ENCODE assay signal across 18 mouse cellular contexts in the genomic region with DNA sequence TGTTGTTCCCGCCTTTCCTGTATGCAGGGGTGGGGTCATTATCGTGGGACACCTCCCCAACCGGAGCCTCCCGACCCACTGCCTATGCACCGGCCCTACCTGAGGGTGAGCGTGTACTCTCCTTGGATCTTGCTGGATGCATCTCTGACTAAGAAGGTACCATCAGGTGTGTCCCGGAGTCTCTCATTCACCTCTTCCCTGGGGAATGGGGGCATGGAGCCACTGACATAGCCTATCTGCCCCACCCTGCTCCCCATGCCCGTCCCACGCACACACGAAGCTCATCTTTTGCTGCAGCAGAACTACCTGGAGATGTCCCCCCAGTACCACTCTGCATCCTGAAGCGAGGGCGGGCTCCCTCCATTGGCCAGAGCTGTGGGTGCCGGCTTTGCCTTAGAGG. TPM values are rescaled to one million over a fixed set of nuclear protein-coding genes. Genes with fewer than 3 reads are reported as not detected.
DNase-seq lines count a peak whose midpoint lies in the region; ATAC-seq and TF ChIP-seq lines count a peak whose summit lies in the region.
"Had no signal": no experiment of that assay in that cellular context is flagged by ENCODE, and none has a peak within 500 bp of the region (broad histone marks: within the 10 kb centered on the region; RNA-seq: fewer than 3 reads in every experiment).

No protein-coding gene starts in this region.

- 95% methylated on average over 13 of the region's 13 CpGs for WGBS in hindbrain, embryonic 16.5 days
- WGBS in hindbrain, embryonic 11.5 days = 97% methylated on average over 13 of the region's 13 CpGs
- 79% methylated on average over 13 of the region's 13 CpGs for WGBS in liver, embryonic 13.5 days (ENCODE audit: insufficient replicate concordance)
- 89% methylated on average over 13 of the region's 13 CpGs for WGBS in liver, postnatal 0 days (ENCODE audit: insufficient replicate concordance)

- peaks cover 41% of the 10 kb centered on the region for H3K36me3 ChIP-seq in hindbrain, embryonic 16.5 days (ENCODE audit: control insufficient read depth, insufficient read depth, low read length)
- peaks cover 7% of the 10 kb centered on the region; the same call in 1 of the 2 replicates for H3K36me3 ChIP-seq in hindbrain, embryonic 11.5 days (ENCODE audit: control insufficient read depth, insufficient read depth, low read length)
- peaks cover 64% of the 10 kb centered on the region for H3K36me3 ChIP-seq in liver, embryonic 13.5 days
- H3K36me3 ChIP-seq in liver, postnatal 0 days (replicated peaks; ENCODE audit: insufficient read depth, low read length) = peaks cover 26% of the 10 kb centered on the region

- no peaks in the 10 kb centered on the region for H3K27me3 ChIP-seq in hindbrain, embryonic 16.5 days (replicated peaks; ENCODE audit: control insufficient read depth, insufficient read depth, low read length)
- no peaks in the 10 kb centered on the region; the same call in 1 of the 2 replicates for H3K27me3 ChIP-seq in hindbrain, embryonic 11.5 days (ENCODE audit: control insufficient read depth, insufficient read depth, low read length)
- no peaks in the 10 kb centered on the region for H3K27me3 ChIP-seq in liver, embryonic 13.5 days
- no peaks in the 10 kb centered on the region for H3K27me3 ChIP-seq in liver, postnatal 0 days (ENCODE audit: insufficient read depth, low read length)
- H3K27me3 ChIP-seq: embryonic facial prominence, embryonic 12.5 days had no signal

- TF ChIP-seq EP300 in liver, postnatal 0 days (IDR thresholded peaks at IDR 0.05; ENCODE audit: low read depth) = no peak

- ATAC-seq in hindbrain, embryonic 16.5 days = no peak
- no peak for ATAC-seq in hindbrain, embryonic 11.5 days (ENCODE audit: low FRiP score)
- ATAC-seq in liver, embryonic 13.5 days (ENCODE audit: low read depth) = no peak
- no peak for ATAC-seq in liver, postnatal 0 days
- ATAC-seq: forebrain, embryonic 13.5 days; forebrain, embryonic 15.5 days; forebrain, postnatal 0 days had no signal

- no peaks in the 10 kb centered on the region for H3K9me3 ChIP-seq in hindbrain, embryonic 16.5 days (ENCODE audit: control insufficient read depth, low read length)
- no peaks in the 10 kb centered on the region for H3K9me3 ChIP-seq in hindbrain, embryonic 11.5 days (ENCODE audit: control insufficient read depth, low read length)
- H3K9me3 ChIP-seq in liver, embryonic 13.5 days (replicated peaks) = no peaks in the 10 kb centered on the region
- no peaks in the 10 kb centered on the region for H3K9me3 ChIP-seq in liver, postnatal 0 days (ENCODE audit: low read length)
- H3K9me3 ChIP-seq: embryonic facial prominence, embryonic 12.5 days; forebrain, embryonic 13.5 days; forebrain, embryonic 15.5 days had no signal

- H3K4me2 ChIP-seq in hindbrain, embryonic 16.5 days (ENCODE audit: low read length) = no peak overlapping the region
- no peak overlapping the region for H3K4me2 ChIP-seq in hindbrain, embryonic 11.5 days (replicated peaks; ENCODE audit: low read depth, low read length)
- no peak overlapping the region for H3K4me2 ChIP-seq in liver, embryonic 13.5 days
- no peak overlapping the region for H3K4me2 ChIP-seq in liver, postnatal 0 days (ENCODE audit: low read depth, low read length)
- H3K4me2 ChIP-seq: embryonic facial prominence, embryonic 12.5 days; forebrain, embryonic 13.5 days; forebrain, embryonic 15.5 days had no signal

- DNase-seq in cerebellum, adult 11-12 months = peak; percentile 56
- no peak for DNase-seq in cerebellum, postnatal 10 days
- no peak for DNase-seq in hindbrain, embryonic 11.5 days (ENCODE audit: low spot score)
- no peak for DNase-seq in liver, embryonic 13.5 days
- DNase-seq in liver, postnatal 0 days = no peak
- no peak for DNase-seq in right cerebral cortex, adult 18-20 months
- DNase-seq: adrenal gland, adult 8-10 months; adrenal gland, postnatal 25 days; cerebellum, adult 11 months; cerebellum, postnatal 14 days; cerebellum, postnatal 36 days; embryo, embryonic 11 days; forebrain, postnatal 0 days had no signal

- H3K4me3 ChIP-seq in hindbrain, embryonic 16.5 days (ENCODE audit: low read length) = no peak overlapping the region
- no peak overlapping the region for H3K4me3 ChIP-seq in hindbrain, embryonic 11.5 days (ENCODE audit: low read depth, low read length)
- H3K4me3 ChIP-seq in liver, embryonic 13.5 days (replicated peaks) = no peak overlapping the region
- H3K4me3 ChIP-seq in liver, postnatal 0 days (ENCODE audit: low read depth, low read length) = no peak overlapping the region
- H3K4me3 ChIP-seq: embryonic facial prominence, embryonic 12.5 days; forebrain, embryonic 13.5 days; forebrain, embryonic 15.5 days had no signal

- H3K4me1 ChIP-seq in hindbrain, embryonic 16.5 days (ENCODE audit: control insufficient read depth, insufficient read depth, low read depth, low read length) = peaks cover 42% of the 10 kb centered on the region
- H3K4me1 ChIP-seq in hindbrain, embryonic 11.5 days (replicated peaks; ENCODE audit: control insufficient read depth, insufficient read depth, low read length) = peaks cover 12% of the 10 kb centered on the region
- H3K4me1 ChIP-seq in liver, embryonic 13.5 days (replicated peaks) = peaks cover 87% of the 10 kb centered on the region
- peaks cover 50% of the 10 kb centered on the region for H3K4me1 ChIP-seq in liver, postnatal 0 days (ENCODE audit: insufficient read depth)

- H3K27ac ChIP-seq in hindbrain, embryonic 16.5 days (ENCODE audit: low read depth, low read length) = no peak overlapping the region
- H3K27ac ChIP-seq in hindbrain, embryonic 11.5 days (ENCODE audit: low read depth, low read length) = no peak overlapping the region
- H3K27ac ChIP-seq in liver, embryonic 13.5 days = peak overlapping the region; percentile 71; the same call in 1 of the 2 replicates
- no peak overlapping the region for H3K27ac ChIP-seq in liver, postnatal 0 days (ENCODE audit: low read depth)
- H3K27ac ChIP-seq: embryonic facial prominence, embryonic 12.5 days; forebrain, embryonic 13.5 days; forebrain, embryonic 15.5 days had no signal

- H3K9ac ChIP-seq in hindbrain, embryonic 16.5 days (ENCODE audit: low read depth, low read length) = 0 out of 2 replicates have a peak overlapping the region, but pooled peaks have one; percentile 9
- H3K9ac ChIP-seq in hindbrain, embryonic 11.5 days (ENCODE audit: low read depth, low read length) = no peak overlapping the region
- peak overlapping the region; percentile 57; the same call in 1 of the 2 replicates for H3K9ac ChIP-seq in liver, embryonic 13.5 days
- no peak overlapping the region for H3K9ac ChIP-seq in liver, postnatal 0 days (replicated peaks)
- H3K9ac ChIP-seq: embryonic facial prominence, embryonic 12.5 days; forebrain, embryonic 13.5 days; forebrain, embryonic 15.5 days; forebrain, postnatal 0 days had no signal

- TF ChIP-seq CTCF in liver, postnatal 0 days (IDR thresholded peaks at IDR 0.05; ENCODE audit: low read depth) = no peak

RNA-seq across cellular contexts. Expression of a gene that starts 5.8 kb away (rescaled TPM):
- polyA plus RNA-seq in hindbrain, embryonic 16.5 days (2015; fragmentation: Nextera tagmentation; extraction: Ambion mirVana) = 115 and 118 TPM in 2 replicates
- 31.5 and 36.5 TPM in 2 replicates for polyA plus RNA-seq in hindbrain, embryonic 11.5 days (2014; fragmentation: Nextera tagmentation; extraction: Ambion mirVana)
- 18.0 and 18.2 TPM in 2 replicates for polyA plus RNA-seq in liver, embryonic 13.5 days (2015; fragmentation: Nextera tagmentation; extraction: Ambion mirVana)
- polyA plus RNA-seq in liver, postnatal 0 days (2015; fragmentation: Nextera tagmentation; extraction: Ambion mirVana) = 8.9 and 9.0 TPM in 2 replicates

RNA-seq across cellular contexts. Expression of a gene that starts 10.0 kb away (rescaled TPM):
- polyA plus RNA-seq in hindbrain, embryonic 16.5 days (2015; fragmentation: Nextera tagmentation; extraction: Ambion mirVana) = 48.6 and 49.9 TPM in 2 replicates
- 38.7 and 40.6 TPM in 2 replicates for polyA plus RNA-seq in hindbrain, embryonic 11.5 days (2014; fragmentation: Nextera tagmentation; extraction: Ambion mirVana)
- polyA plus RNA-seq in liver, embryonic 13.5 days (2015; fragmentation: Nextera tagmentation; extraction: Ambion mirVana) = 45.6 and 50.4 TPM in 2 replicates
- polyA plus RNA-seq in liver, postnatal 0 days (2015; fragmentation: Nextera tagmentation; extraction: Ambion mirVana) = 36.3 and 39.9 TPM in 2 replicates

RNA-seq across cellular contexts. Expression of a gene that starts 16.3 kb away (rescaled TPM):
- polyA plus RNA-seq in hindbrain, embryonic 16.5 days (2015; fragmentation: Nextera tagmentation; extraction: Ambion mirVana) = 622 and 635 TPM in 2 replicates
- 91.5 and 94.3 TPM in 2 replicates for polyA plus RNA-seq in hindbrain, embryonic 11.5 days (2014; fragmentation: Nextera tagmentation; extraction: Ambion mirVana)
- 2.7 and 3.9 TPM in 2 replicates for polyA plus RNA-seq in liver, embryonic 13.5 days (2015; fragmentation: Nextera tagmentation; extraction: Ambion mirVana)
- polyA plus RNA-seq in liver, postnatal 0 days (2015; fragmentation: Nextera tagmentation; extraction: Ambion mirVana) = 3.2 and 3.3 TPM in 2 replicates

RNA-seq across cellular contexts. Expression of a gene that starts 34.1 kb away (rescaled TPM):
- 21.9 and 23.9 TPM in 2 replicates for polyA plus RNA-seq in hindbrain, embryonic 16.5 days (2015; fragmentation: Nextera tagmentation; extraction: Ambion mirVana)
- 11.2 and 12.3 TPM in 2 replicates for polyA plus RNA-seq in hindbrain, embryonic 11.5 days (2014; fragmentation: Nextera tagmentation; extraction: Ambion mirVana)
- polyA plus RNA-seq in liver, embryonic 13.5 days (2015; fragmentation: Nextera tagmentation; extraction: Ambion mirVana) = 4.9 and 6.2 TPM in 2 replicates
- 5.2 and 6.0 TPM in 2 replicates for polyA plus RNA-seq in liver, postnatal 0 days (2015; fragmentation: Nextera tagmentation; extraction: Ambion mirVana)

RNA-seq across cellular contexts. Expression of a gene that starts 37.5 kb away (rescaled TPM):
- 0.11 and 0.14 TPM in 2 replicates for polyA plus RNA-seq in hindbrain, embryonic 16.5 days (2015; fragmentation: Nextera tagmentation; extraction: Ambion mirVana)
- polyA plus RNA-seq in hindbrain, embryonic 11.5 days (2014; fragmentation: Nextera tagmentation; extraction: Ambion mirVana) = 0.08 TPM in 1 of 2 replicates, not detected in the other
- 0.20 and 0.21 TPM in 2 replicates for polyA plus RNA-seq in liver, embryonic 13.5 days (2015; fragmentation: Nextera tagmentation; extraction: Ambion mirVana)
- 0.19 and 0.25 TPM in 2 replicates for polyA plus RNA-seq in liver, postnatal 0 days (2015; fragmentation: Nextera tagmentation; extraction: Ambion mirVana)
- polyA plus RNA-seq: embryonic facial prominence, embryonic 12.5 days; forebrain, embryonic 11.5 days; forebrain, postnatal 0 days had no signal

Comparison
In these comparisons a context has a peak if more than half of its experiments do, and no peak if none do; other contexts are left out.
1. H3K9ac ChIP-seq: peak in hindbrain, embryonic 16.5 days (single experiment) and liver, embryonic 13.5 days (single experiment); none in hindbrain, embryonic 11.5 days (single experiment) and liver, postnatal 0 days (single experiment).
2. RNA of a gene that starts 16.3 kb away (polyA plus RNA-seq): 622 to 635 TPM in hindbrain, embryonic 16.5 days and 91.5 to 94.3 TPM in hindbrain, embryonic 11.5 days; 3.2 to 3.3 TPM in liver, postnatal 0 days and 2.7 to 3.9 TPM in liver, embryonic 13.5 days; every median in the first group is over 10 times any median in the second.